Comparison of ENCODE assay signal across 7 mouse cellular contexts in the genomic region with DNA sequence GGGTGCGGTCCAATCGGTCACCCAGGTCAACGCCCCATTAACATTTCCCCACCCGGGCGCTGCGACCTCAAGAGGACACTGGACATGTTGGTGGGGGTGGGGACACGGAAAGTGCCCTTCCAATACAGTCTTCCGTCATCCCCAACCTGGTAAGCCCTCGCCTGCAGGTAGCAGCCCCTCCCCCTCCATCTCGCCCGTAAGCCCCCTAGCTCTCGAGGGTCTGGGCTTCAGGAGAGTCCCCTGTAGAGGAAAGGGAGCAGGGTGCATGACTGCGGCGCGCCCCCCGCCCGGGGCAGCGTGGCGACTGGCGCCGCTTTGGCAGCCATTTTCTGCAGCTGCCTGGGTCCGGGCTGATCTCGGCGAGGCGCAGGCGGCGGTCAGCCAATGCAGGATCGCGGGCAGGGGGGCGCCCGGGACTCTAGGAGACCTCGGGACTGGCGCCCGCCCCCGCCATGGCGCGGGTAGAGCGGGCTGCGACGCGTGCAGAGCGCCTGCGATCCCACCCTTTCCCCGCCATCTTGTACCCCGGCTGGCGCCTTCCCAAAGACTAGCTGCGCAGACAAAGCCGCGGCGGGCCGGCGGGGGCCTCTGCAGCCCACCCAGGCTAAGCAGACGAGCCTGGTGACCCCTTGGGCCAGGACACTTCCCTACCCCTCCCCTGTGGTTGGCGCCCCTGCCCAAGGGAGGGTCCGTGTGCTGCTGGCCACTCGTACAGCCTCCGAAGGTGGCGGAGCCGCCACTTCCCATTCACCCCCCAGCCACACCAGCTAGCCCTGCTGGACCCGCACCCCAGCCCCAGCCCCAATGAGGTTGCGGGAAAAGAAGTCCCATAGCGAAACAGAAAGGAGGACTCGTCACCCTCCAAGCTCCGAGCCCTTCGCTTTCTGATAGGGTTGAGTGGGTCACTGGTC. TPM values are rescaled to one million over a fixed set of nuclear protein-coding genes. Genes with fewer than 3 reads are reported as not detected.
A peak's percentile ranks its signal among the peaks of the same experiment; 100 is the strongest.
DNase-seq lines count a peak whose midpoint lies in the region; ATAC-seq and TF ChIP-seq lines count a peak whose summit lies in the region.

No protein-coding gene starts in this region.

- H3K36me3 ChIP-seq in kidney, embryonic 16.5 days (ENCODE audit: insufficient read depth, low read length): no peaks in the 10 kb centered on the region
- H3K36me3 ChIP-seq in stomach, embryonic 16.5 days (ENCODE audit: control insufficient read depth, insufficient read depth, low read length): no peaks in the 10 kb centered on the region

- no peak overlapping the region for H3K27ac ChIP-seq in bone marrow macrophage, adult 2 months (ENCODE audit: insufficient read depth, low read depth, low read length)
- peak overlapping the region; percentile 51 for H3K27ac ChIP-seq in kidney, embryonic 16.5 days (ENCODE audit: low read length)
- H3K27ac ChIP-seq in stomach, embryonic 16.5 days (ENCODE audit: low read length): peak overlapping the region; percentile 32; the same call in 1 of the 2 replicates

- peak overlapping the region; percentile 98 for H3K4me2 ChIP-seq in kidney, embryonic 16.5 days (replicated peaks; ENCODE audit: low read depth, low read length)
- peak overlapping the region; percentile 100 for H3K4me2 ChIP-seq in stomach, embryonic 16.5 days (ENCODE audit: low read depth, low read length)

- H3K4me1 ChIP-seq in bone marrow macrophage, adult 2 months (ENCODE audit: control insufficient read depth, insufficient read depth, low read length): peaks cover 15% of the 10 kb centered on the region
- peaks cover 57% of the 10 kb centered on the region for H3K4me1 ChIP-seq in kidney, embryonic 16.5 days (ENCODE audit: insufficient read depth, low read length)
- H3K4me1 ChIP-seq in stomach, embryonic 16.5 days (ENCODE audit: control insufficient read depth, insufficient read depth, low read length): peaks cover 46% of the 10 kb centered on the region

- ATAC-seq in granulocyte monocyte progenitor cell, adult 5-6 weeks (replicated peaks; ENCODE audit: poor library complexity, severe bottlenecking): peak; percentile 8; the same call in 1 of the 2 replicates
- ATAC-seq in kidney, embryonic 16.5 days (ENCODE audit: low FRiP score, low TSS enrichment): no peak
- peak; percentile 23 for ATAC-seq in megakaryocyte, adult 5-6 weeks (ENCODE audit: poor library complexity, severe bottlenecking)
- ATAC-seq in stomach, embryonic 16.5 days (ENCODE audit: insufficient read depth, low FRiP score): no peak

- TF ChIP-seq CTCF in bone marrow macrophage, adult 2 months (IDR thresholded peaks at IDR 0.05; ENCODE audit: low read depth, low read length): no peak

- no peaks in the 10 kb centered on the region for H3K9me3 ChIP-seq in kidney, embryonic 16.5 days (ENCODE audit: low read length)
- H3K9me3 ChIP-seq in stomach, embryonic 16.5 days (replicated peaks; ENCODE audit: control insufficient read depth, low read length): no peaks in the 10 kb centered on the region

- H3K9ac ChIP-seq in kidney, embryonic 16.5 days (replicated peaks; ENCODE audit: low read length): peak overlapping the region; percentile 90
- peak overlapping the region; percentile 98 for H3K9ac ChIP-seq in stomach, embryonic 16.5 days (ENCODE audit: low read length)

- DNase-seq in lung, adult 18-20 months: peak; percentile 57 to 58
- DNase-seq in lung, postnatal 25 days (ENCODE audit: low spot score): no peak

- H3K4me3 ChIP-seq in bone marrow macrophage, adult 2 months (ENCODE audit: insufficient read depth, low read length): peak overlapping the region; percentile 71
- peak overlapping the region; percentile 62 for H3K4me3 ChIP-seq in kidney, embryonic 16.5 days (ENCODE audit: low read length)
- peak overlapping the region; percentile 64 for H3K4me3 ChIP-seq in stomach, embryonic 16.5 days (replicated peaks; ENCODE audit: low read length)

- WGBS in kidney, embryonic 16.5 days: under 1% methylated on average over 61 of the region's 65 CpGs
- under 1% methylated on average over 65 of the region's 65 CpGs for WGBS in stomach, embryonic 16.5 days

- no peak for TF ChIP-seq POLR2A in bone marrow macrophage, adult 2 months (IDR thresholded peaks at IDR 0.05; ENCODE audit: borderline replicate concordance, low read depth, low read length)

- H3K27me3 ChIP-seq in kidney, embryonic 16.5 days (ENCODE audit: insufficient read depth, low read length): peaks cover 87% of the 10 kb centered on the region
- peaks cover 71% of the 10 kb centered on the region for H3K27me3 ChIP-seq in stomach, embryonic 16.5 days (ENCODE audit: control insufficient read depth, insufficient read depth, low read length)

RNA-seq across cellular contexts. Expression of a gene that starts 15.8 kb away (rescaled TPM):
- 6.2 and 9.5 TPM in 2 replicates for polyA plus RNA-seq in bone marrow macrophage, adult 2 months (2012; ENCODE audit: insufficient read depth, insufficient read length, missing spikeins)
- 3.6 TPM in 2 replicates for total RNA-seq in granulocyte monocyte progenitor cell, adult 5-6 weeks (2014; fragmentation: Nextera tagmentation)
- total RNA-seq in granulocyte monocyte progenitor cell, adult 5-6 weeks (2017): 1.5 and 3.2 TPM in 2 replicates
- polyA plus RNA-seq in kidney, embryonic 16.5 days (2015; fragmentation: Nextera tagmentation; extraction: Ambion mirVana): 8.2 and 8.5 TPM in 2 replicates
- 3.2 and 5.6 TPM in 2 replicates for total RNA-seq in megakaryocyte, adult 5-6 weeks (2015)
- 3.0 and 3.6 TPM in 2 replicates for total RNA-seq in megakaryocyte, adult 5-6 weeks (2017)
- polyA plus RNA-seq in stomach, embryonic 16.5 days (2015; fragmentation: Nextera tagmentation; extraction: Ambion mirVana): 5.8 and 6.4 TPM in 2 replicates

RNA-seq across cellular contexts. Expression of a gene that starts 29.5 kb away (rescaled TPM):
- 15.8 and 17.2 TPM in 2 replicates for polyA plus RNA-seq in bone marrow macrophage, adult 2 months (2012; ENCODE audit: insufficient read depth, insufficient read length, missing spikeins)
- 15.8 and 18.8 TPM in 2 replicates for total RNA-seq in granulocyte monocyte progenitor cell, adult 5-6 weeks (2014; fragmentation: Nextera tagmentation)
- total RNA-seq in granulocyte monocyte progenitor cell, adult 5-6 weeks (2017): 27.4 and 38.2 TPM in 2 replicates
- polyA plus RNA-seq in kidney, embryonic 16.5 days (2015; fragmentation: Nextera tagmentation; extraction: Ambion mirVana): 9.9 and 10.9 TPM in 2 replicates
- total RNA-seq in megakaryocyte, adult 5-6 weeks (2015): 15.3 and 15.5 TPM in 2 replicates
- 18.0 and 18.4 TPM in 2 replicates for total RNA-seq in megakaryocyte, adult 5-6 weeks (2017)
- polyA plus RNA-seq in stomach, embryonic 16.5 days (2015; fragmentation: Nextera tagmentation; extraction: Ambion mirVana): 8.5 and 10.1 TPM in 2 replicates

RNA-seq across cellular contexts. Expression of a gene that starts 33.8 kb away (rescaled TPM):
- polyA plus RNA-seq in bone marrow macrophage, adult 2 months (2012; ENCODE audit: insufficient read depth, insufficient read length, missing spikeins): 1.9 and 2.0 TPM in 2 replicates
- 0.88 and 5.0 TPM in 2 replicates for total RNA-seq in granulocyte monocyte progenitor cell, adult 5-6 weeks (2014; fragmentation: Nextera tagmentation)
- 2.1 and 2.6 TPM in 2 replicates for total RNA-seq in granulocyte monocyte progenitor cell, adult 5-6 weeks (2017)
- 35.5 and 37.3 TPM in 2 replicates for polyA plus RNA-seq in kidney, embryonic 16.5 days (2015; fragmentation: Nextera tagmentation; extraction: Ambion mirVana)
- total RNA-seq in megakaryocyte, adult 5-6 weeks (2015): 1.5 and 1.6 TPM in 2 replicates
- 2.8 TPM in 2 replicates for total RNA-seq in megakaryocyte, adult 5-6 weeks (2017)
- polyA plus RNA-seq in stomach, embryonic 16.5 days (2015; fragmentation: Nextera tagmentation; extraction: Ambion mirVana): 15.2 and 16.5 TPM in 2 replicates

Comparison
In these comparisons a context has a peak if more than half of its experiments do, and no peak if none do; other contexts are left out.
1. ATAC-seq: peak in granulocyte monocyte progenitor cell, adult 5-6 weeks (single experiment) and megakaryocyte, adult 5-6 weeks (single experiment); none in kidney, embryonic 16.5 days (single experiment) and stomach, embryonic 16.5 days (single experiment).
2. Peak in every context shown above with its lines, with median percentiles within 50 percentile points of each other: H3K4me3 ChIP-seq.